Mouse (Mus musculus) brain, adult 2 months (tissue): ENCODE data around the gene Stam2.

ENCODE experiments used
- DNase-seq: peaks from one replicate; pipeline ENCODE4 v3.0.0; 2011; ENCODE audit warnings: low read depth, low spot score

Gene Stam2

DNA sequence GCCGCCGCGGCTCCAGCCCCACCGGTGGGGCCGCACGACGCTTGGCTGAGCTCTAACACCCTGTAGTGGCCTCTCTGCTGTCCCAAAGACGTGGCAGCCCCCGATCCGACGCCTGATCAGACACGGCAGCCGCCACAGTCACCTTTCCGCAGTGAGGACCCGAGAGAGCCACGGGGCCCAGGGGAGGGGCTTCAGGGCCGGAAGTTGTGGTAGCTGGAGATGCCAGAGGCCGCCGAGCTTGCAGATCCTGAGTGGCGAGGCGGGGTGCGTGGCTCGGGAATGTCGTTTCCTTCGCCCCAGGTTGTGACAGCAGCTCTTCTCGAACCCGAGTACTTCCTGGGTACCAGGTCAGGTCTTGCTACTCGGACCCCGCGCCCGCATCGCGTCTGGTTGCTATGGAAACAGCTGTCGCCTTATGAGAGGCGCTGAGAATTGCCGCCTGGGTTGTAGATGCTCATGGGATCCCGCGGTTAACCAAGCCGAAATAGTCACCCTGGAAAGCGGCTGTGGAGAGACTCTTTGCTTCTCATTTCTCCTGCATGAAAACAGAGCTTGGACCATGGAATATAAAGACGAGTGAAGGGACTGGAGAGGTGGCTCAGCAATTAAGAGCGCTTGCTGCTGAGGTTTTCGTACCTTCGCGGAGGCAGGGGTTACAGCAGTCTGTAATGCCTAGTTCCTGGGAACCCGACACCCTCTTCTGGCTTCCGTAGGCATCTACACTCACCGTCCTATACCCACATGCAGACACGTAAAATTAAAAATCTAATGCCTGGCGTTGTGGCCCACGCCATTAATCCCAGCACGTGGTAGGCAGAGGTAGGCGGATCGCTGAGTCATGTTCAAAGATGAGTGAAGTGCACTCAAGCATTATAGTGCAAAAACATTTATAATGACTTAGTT, at the start of gene Stam2:
Gene Stam2, minus strand, starts transcription at position 26 of the 903 bp plus-strand sequence.
- peak; percentile 89 for DNase-seq

DNA sequence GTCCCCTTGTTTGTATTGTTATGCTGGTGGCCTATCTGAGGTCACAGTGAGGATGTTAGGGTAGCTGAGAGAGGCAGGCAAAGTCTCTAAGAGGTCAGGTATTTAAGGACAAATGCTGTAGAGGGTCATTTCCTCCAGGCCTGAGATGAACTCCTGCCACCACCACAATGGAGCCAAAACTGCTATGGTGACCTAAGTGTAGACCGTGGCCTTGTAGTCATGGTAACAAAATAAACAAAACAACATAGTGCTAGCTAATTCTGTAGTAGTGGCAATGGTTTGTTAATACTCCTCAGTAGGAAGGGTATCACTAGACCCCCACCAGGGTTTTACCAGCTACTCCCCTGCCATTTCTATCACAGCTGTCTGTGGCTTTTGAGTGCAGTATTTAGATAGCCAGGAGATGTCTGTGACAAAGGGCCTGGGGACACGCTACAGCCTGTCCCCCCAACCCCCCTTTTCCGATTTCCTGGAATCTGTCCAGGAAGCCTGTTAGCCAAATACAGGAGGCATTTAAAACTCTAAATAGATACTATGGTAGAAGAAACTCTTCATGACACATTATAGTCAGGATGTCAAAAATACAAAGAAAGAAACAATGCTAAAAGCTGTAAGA, 43.1 kb upstream of the Stam2 start:
- no peak for DNase-seq

DNA sequence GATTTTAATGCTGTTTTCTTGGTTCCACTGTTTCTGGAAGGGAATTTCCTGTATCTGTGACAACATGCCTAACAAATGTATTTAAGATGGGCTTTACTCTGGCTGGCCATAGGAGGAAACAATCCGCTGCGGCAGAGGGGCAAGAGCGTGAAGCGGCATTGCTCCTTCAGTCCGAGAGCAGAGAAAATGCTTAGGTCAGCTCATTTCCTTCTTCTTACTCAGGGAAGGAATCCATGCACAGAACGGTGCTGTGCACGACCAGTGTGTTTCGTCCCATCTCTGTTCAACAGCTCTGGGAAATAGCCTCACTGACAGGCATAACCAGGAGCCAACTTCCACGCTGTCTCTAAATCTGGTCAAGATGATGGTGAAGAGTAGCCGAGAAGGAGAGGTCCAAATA, 37.9 kb upstream of the Stam2 start:
- DNase-seq = no peak

DNA sequence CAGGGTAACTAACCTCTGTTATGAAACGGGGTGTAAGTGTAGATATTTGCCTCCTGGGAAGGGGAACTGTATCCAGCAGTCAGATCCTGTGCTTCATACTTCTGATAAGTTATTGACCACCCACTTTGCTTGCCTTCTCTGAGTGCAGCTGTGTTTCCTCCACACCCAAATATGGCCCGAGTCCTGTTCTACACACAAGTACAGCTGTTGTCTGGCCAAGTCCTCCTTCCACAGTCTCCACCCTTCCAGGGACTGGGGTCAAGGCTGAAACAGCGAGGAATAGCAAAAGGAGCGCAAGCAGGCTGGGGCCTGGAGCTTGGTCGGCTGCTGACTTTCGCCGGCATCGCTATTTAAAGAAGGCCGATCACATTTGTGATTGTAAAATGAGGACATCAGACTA, 37.3 kb upstream of the Stam2 start:
- DNase-seq = no peak

DNA sequence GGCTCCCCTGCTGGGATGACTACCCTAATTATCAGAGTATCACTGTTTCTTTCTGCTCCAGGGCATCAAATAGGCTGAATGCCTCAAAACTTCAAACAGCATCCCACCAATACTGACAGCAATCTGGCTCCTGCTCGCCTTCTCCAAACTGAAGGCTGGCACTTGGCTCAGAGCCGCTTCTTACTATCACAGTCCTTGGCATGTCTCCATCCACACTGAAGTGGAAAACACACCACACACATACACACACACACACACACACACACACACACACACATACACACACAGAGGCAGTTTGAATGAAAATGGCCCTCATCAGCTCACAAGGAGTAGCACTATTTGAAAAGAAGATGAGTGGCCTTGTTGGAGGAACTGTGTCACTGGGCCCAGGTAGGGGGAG, 35.8 kb upstream of the Stam2 start:
- peak; percentile 45 for DNase-seq

DNA sequence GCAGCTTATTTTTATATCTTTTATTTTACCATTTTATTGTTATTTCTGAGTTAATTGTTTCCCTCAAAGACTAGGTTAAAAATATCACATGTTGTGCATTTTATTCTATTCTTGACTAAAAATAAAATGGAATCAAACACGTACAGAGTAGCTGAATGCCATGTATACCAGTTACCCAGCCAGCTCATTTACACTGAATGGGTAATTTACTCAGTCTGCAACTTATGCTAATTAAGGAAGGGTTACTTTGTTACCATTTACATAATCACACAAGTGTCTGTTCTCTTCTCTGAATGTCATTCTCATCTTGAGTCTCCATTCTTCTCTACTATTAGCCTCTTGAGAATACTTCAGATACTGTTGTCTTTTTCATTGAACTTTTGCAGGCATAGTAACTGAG, 32.3 kb upstream of the Stam2 start:
- DNase-seq = no peak

DNA sequence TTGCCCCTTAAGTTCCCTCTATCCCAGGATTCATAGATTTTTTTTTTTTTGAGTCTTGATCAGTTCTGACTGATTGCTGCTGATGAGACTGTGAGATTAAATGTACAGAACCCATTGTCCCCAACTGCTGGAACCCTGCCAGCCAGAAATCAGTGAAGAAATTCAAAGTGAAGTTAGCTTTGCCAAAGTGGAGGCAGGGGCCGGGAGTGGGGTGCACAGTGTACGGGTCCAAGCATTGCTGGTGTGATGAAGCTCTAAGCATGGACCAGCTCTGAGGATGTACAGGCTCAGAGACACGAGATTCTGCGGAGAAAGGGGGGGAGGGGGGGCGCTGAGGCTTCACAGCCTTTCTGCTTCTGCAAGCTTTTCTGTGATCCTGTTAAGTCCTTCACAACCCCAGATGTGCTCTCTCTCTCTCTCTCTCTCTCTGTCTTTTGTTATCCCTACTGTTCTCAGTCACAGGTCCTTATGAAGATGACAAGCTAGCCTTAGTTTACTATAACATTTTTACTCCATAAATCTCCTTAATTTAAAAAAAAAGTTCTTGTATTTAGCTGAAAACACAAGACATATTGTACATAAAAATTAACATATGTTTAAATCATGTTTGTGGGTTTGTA, 30.8 kb upstream of the Stam2 start:
- DNase-seq = no peak

DNA sequence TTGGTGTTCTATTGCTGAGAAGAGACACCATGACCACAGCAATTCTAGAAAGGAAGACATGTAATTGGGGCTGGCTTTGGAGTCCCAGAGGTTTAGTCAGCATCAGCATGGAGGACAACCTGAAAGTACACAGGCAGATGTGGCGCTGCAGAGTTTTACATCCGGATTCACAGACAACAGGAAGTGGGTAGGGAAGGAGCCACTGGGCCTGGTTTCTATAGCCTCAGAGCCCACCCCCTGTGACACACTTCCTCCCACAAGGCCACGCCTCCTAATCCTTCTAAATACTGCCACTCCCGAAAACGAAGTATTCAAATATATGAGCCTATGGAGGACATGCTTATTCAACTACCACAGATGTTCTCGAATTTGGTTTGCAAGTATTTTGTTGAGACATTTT, 23.0 kb upstream of the Stam2 start:
- DNase-seq = no peak

DNA sequence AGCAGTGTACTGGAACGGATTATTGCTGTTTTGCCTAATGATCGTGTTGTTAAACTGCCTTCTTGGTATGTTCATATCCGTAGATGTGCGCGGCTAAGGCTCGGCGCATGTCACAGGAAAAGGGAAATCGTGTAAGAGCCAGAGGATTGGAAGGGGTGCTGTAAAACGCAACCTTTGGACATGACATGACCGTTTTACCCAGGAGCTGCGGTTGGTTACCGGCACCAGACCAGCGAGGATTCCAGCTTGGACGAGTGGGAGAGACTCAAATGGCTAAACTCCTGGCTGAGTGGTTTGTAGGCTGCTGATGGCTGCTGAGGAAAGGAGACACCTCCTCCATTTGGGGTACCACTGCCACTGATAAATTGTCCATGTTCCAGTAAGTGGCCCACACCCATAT, 21.8 kb upstream of the Stam2 start:
- DNase-seq = no peak

DNA sequence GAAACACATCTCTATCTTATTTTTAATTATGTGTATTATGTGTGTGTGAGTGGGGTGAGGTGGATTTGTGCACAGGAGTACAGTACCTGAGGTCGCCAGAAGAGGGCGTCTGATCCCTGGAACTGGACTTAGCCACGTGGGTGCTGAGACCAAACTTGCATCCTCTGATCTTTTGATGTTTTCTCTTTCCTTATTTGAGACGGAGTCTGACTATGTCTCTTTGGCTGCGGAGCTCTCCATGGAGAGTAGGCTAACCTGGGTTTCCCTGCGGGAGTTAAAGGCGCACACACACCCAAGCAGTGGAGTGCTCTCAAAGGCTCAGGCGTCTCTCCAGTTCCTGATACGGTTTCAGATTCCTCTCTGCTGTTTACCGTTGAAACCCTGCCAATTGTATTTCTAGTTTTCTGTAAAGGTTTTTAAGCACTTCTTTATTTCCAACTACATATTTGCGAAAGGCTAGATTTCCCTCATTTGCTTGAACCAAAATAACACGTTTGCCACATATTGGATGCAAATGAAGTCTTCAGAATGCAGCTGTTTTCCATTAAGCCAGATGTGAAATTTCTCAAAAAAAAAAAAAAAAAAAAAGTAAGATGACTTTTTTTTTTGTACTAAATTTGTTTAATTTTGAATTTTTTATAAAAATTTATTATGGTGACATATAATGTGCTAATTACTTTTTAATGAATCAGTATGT, 21.1 kb upstream of the Stam2 start:
- DNase-seq = peak; percentile 86

DNA sequence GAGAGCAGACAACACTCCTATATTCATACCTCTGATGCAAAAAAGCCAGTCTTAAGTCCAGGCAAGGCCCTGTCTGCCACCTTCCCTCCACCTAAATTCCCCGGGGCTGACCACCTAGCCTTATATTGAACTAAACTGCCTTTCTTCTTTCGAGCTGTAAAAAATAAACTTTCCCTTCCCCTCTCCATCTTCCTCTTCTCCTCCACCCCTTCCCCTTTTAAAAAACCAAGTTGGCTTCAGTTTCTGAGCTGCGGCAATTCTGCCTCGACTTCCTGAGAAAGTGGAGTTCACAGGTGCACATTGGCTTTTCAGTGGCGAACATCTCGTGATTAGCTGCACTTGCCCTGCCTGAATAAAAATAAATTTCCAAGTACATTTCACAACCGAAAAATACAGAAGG, 20.4 kb upstream of the Stam2 start:
- DNase-seq = no peak

DNA sequence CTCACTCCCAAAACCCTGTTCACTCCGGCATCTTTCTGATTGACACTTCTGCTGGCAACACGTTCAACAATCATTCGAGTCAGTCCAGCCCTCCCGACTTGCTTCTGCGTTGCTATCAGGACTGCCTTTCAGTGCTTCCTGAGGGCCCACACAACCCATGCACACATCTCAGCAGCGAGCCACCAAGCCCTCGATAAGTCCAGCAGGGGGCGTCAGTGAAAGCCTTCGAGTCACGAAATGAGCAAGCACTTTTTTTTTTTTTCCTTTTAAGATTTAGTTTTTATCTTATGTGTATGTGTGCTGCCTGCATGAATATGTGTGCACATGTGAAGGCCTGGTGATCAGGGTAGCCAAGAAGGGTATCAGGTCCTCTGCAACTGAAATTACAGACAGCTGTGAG, 16.5 kb upstream of the Stam2 start:
- peak; percentile 68 for DNase-seq

DNA sequence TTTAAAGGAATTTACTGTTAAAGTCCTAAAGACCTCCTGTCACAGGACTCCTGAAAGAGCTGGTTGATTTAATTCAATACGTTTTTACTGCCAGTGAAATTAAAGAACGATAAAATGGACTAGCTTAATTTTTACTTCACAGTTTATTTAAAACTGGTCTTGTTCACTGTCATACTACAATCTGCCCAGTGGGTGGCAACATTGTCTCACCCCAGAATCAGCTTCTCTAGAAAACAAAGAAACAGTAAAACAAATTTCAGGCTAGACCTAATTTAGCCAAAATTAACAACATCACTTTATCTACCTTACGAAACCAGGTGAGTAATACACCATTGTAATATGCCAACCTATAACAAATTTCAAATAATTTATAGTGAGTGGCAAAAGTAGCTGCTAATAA, 14.6 kb upstream of the Stam2 start:
- DNase-seq = peak; percentile 58

DNA sequence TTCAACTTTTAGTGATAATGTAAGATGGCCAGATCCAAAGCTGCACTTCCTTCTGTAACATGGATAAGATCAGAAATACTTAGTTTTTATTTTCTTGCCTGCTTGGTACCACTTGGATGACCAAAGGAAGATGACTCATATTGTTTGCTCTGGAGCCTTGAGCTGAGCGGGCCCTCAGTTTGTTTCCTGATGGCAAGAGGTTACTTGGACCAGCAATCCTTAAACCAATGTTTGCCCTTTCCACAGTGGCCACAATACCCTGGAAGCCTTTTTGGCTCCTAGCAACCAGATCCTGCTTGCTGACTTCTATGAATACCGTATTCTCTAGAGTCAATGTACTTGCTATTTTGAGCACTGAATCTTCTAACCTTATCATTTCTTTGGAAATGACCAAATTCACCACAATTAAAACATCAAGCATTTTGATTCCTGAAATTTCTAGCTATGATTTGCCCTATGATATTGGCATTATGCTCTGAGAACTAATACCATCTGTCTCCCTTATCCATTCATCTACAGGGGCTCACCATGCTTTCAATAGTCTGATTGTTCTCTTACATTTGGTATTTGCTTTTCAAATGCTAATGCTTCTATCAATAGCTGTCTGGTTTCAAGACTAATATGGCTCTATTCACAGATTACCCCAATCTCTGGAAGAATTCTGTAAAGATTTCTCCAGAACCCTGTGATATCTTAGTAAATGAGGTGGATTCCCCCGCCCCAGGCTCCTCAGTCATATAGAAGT, 11.7 kb upstream of the Stam2 start:
- no peak for DNase-seq

DNA sequence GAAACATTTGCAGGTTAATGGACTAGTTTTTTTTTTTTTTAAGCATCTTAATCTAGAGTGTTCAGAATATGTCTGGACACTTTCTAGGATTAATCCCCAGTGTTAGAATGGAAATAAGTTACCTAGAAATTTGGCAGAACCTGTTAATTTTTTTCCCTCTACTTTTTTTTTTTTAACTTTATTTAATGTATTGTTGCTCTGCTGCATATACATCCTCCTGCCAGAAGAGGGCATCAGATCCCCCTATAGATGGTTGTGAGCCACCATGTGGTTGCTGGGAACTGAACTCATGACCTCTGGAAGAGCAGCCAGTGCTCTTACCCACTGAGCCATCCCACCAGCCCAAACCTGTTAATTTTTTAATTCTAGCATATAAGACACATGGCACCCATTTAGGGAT, 2.0 kb upstream of the Stam2 start:
- no peak for DNase-seq

DNA sequence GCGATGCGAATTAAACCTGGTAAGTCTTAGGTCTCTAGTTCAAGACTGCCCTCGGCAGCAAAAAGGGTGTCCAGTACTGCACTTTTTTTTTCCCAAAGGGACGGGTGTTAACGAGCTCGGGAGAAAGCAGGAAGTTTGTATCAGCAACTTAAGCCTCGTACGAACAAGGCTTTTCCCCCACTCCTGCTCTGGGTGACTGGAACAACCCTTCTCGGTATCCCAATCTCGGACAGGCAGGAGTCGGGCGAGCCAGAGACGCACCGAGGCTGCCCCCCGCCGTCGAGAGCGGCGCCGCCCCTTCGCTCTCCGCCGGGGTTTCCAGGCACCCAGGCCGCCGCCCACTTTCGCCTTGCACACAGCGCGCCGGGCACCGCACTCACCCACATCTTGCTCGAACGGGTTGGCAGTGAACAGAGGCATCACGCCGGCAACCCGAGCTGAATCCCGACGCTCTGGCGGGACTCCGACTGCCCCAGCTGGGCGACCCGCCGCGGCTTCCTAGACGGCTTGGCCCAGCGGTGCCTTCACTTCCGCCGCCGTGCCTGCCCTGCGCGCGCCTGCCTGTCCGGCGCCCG, 313 bp downstream of the Stam2 start:
- DNase-seq = peak; percentile 75

DNA sequence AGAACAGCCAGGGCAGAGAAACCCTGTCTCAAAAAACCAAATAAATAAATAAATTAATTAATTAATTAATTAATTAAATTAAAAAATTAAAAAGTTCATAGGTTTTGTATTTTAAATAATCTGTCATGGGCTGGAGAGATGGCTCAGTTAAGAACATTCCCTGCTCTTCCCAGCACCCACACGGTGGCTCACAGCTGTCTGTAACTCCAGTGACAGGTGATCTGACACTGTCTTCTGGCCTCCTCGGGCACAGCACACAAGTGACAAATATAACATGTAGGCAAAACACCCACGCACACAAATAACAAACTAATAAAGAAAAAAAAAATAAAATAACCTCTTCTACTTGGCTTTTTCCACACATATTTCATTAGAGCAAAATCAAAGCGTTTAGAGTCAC, 1.5 kb downstream of the Stam2 start:
- DNase-seq = no peak

DNA sequence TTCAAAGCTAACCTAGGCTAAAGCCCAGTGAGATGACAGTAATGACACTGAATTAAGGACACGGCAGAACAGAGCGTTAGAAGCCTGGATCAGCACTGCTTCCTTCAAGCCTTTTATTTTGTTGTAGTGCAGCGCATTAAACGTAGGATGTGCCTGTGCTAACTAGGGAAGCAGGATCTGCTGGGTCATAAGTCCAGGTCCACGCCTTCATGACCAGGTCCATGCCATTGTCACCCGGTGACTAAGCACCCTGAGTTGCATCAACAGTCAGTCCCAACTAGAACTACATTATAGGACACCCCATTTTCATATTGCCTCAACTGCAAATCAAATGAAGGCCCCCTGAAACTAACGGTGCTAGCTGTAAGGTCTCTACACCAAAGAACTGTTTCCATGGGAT, 7.6 kb downstream of the Stam2 start:
- no peak for DNase-seq

DNA sequence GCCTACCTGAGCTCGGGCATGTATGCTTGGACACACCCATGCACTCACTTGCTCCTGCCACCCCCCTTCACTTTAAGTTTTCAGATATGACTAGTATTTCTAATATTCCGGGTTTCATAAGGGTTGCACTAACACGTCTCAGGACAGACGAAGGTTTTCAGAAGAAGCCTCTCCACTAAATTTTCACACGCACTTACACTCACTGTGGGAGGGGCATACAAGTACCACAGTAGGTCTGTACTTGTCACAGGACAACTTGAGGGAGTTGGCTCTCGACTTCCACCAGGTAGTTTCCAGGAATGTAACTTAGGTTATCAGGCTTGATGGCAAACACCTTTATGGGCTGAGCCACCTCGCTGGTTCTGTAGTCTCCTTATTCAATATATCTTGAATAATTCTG, 8.4 kb downstream of the Stam2 start:
- DNase-seq = no peak

DNA sequence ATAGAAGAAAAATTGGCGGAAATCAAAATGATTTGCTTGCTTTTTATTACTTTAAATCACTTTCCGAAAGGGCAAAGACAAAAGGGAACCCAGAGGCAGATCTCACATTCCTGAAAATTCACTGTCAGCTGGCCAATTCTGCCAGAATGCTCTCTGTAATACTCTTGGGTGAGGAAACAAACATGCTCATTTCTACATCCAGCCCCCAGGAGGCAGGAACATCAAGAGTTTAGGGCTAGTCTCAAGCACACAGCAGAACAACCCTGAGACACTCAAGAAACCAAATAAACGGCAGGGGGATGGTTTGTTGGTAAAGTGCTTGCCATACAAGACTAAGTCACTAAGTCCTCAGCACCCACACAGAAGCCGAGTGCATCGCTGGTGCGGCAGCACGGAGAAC, 9.5 kb downstream of the Stam2 start:
- no peak for DNase-seq

DNA sequence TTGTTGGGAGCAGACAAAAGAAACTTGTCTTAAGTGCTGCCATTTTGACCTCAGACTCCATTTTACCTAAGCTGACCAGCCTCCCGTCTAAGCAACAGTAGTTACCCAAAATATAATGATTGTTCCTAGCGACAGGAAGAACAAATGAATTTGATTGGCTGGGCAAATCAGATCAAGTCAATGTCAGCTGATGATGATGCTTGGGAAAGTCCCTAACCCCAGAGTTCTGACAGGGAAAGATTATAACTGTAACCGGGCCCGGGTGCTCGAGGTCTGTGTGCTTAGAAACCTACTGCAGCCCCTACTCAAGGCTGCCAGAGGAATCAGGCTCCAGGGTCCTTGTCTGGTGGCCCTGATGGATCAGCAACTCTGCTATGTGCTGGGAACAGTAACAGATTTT, 10.1 kb downstream of the Stam2 start:
- no peak for DNase-seq
